8 mouse cellular contexts compared by ENCODE assay signal in the genomic region with DNA sequence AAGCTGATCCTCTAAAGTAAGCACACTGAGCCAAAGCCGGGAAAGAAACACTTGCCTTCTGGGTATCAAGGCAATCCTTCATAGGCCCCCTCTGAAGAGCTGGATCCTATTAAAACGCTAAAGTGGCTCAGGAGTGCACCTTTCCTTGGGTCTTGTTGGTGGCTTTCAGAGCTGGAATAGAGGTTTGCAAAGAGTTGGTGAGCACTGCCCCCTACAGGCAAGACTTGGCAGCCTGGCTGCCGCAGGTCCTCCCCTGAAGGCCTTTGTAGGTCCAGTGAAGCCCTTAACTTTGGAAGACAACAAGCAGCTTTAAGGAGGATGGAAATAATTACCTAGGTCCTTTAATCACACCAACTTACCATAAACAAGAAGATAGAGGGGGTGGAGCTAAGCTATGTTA. TPM values are rescaled to one million over a fixed set of nuclear protein-coding genes. Genes with fewer than 3 reads are reported as not detected.
A peak's percentile ranks its signal among the peaks of the same experiment; 100 is the strongest.
DNase-seq lines count a peak whose midpoint lies in the region; ATAC-seq lines count a peak whose summit lies in the region.

No protein-coding gene starts in this region.

- H3K4me3 ChIP-seq in limb, embryonic 10.5 days = no peak overlapping the region

- 0 out of 2 replicates have a peak, but pooled peaks cover 10% of the 10 kb centered on the region for H3K27me3 ChIP-seq in limb, embryonic 10.5 days (ENCODE audit: low read depth, poor library complexity, severe bottlenecking)

- ATAC-seq in hematopoietic stem cell, adult 5-6 weeks (replicated peaks in 1 of 2; ENCODE audit: insufficient read depth in 1 of 2, low FRiP score in 2 of 2, low TSS enrichment in 1 of 2, low read depth in 1 of 2, poor library complexity in 2 of 2, severe bottlenecking in 2 of 2) = peak; percentile 38 to 61; a peak in 3 of 4 replicates
- peak; percentile 56; the same call in 1 of the 2 replicates for ATAC-seq in neutrophil, adult 5-6 weeks (ENCODE audit: extremely low read depth, insufficient number of reproducible peaks, low FRiP score, poor library complexity, severe bottlenecking)
- no peak for ATAC-seq in erythroid progenitor cell, adult 5-6 weeks (replicated peaks; ENCODE audit: low FRiP score, poor library complexity, severe bottlenecking)

- WGBS in limb, embryonic 10.5 days = 7% methylated on average over 3 of the region's 3 CpGs

- H3K27ac ChIP-seq in limb, embryonic 10.5 days = no peak overlapping the region

- H3K9me3 ChIP-seq in limb, embryonic 10.5 days (replicated peaks) = no peaks in the 10 kb centered on the region

- DNase-seq in ovary, postnatal 14 days (ENCODE audit: low spot score) = peak; percentile 69
- DNase-seq in ovary, postnatal 10 days (ENCODE audit: low spot score) = no peak
- DNase-seq in T-cell, adult 2 months (ENCODE audit: low spot score) = peak; percentile 61
- DNase-seq in cerebellum, postnatal 36 days = peak; percentile 73
- peak; percentile 83 for DNase-seq in limb, embryonic 10.5 days (ENCODE audit: low spot score)

- H3K36me3 ChIP-seq in limb, embryonic 10.5 days = no peaks in the 10 kb centered on the region

- peaks cover 22% of the 10 kb centered on the region for H3K4me1 ChIP-seq in limb, embryonic 10.5 days

RNA-seq across cellular contexts. Expression of a gene that starts 2.4 kb away (rescaled TPM):
- 37.2 and 40.4 TPM in 2 replicates for total RNA-seq in hematopoietic stem cell, adult 5-6 weeks (2017)
- 33.8 and 38.3 TPM in 2 replicates for polyA plus RNA-seq in limb, embryonic 10.5 days (2016; fragmentation: Nextera tagmentation; extraction: Ambion mirVana)
- 46.7 TPM in 2 replicates for total RNA-seq in neutrophil, adult 5-6 weeks (2017)
- total RNA-seq in erythroid progenitor cell, adult 5-6 weeks (2015; ENCODE audit: low replicate concordance) = 13.4 and 16.9 TPM in 2 replicates
- 12.1 and 14.3 TPM in 2 replicates for total RNA-seq in erythroid progenitor cell, adult 5-6 weeks (2017; ENCODE audit: low replicate concordance)

RNA-seq across cellular contexts. Expression of a gene that starts 10.4 kb away (rescaled TPM):
- total RNA-seq in hematopoietic stem cell, adult 5-6 weeks (2017) = 53.9 and 58.5 TPM in 2 replicates
- 107 and 112 TPM in 2 replicates for polyA plus RNA-seq in limb, embryonic 10.5 days (2016; fragmentation: Nextera tagmentation; extraction: Ambion mirVana)
- total RNA-seq in neutrophil, adult 5-6 weeks (2017) = 56.9 and 76.6 TPM in 2 replicates
- total RNA-seq in erythroid progenitor cell, adult 5-6 weeks (2015; ENCODE audit: low replicate concordance) = 31.7 and 33.1 TPM in 2 replicates
- total RNA-seq in erythroid progenitor cell, adult 5-6 weeks (2017; ENCODE audit: low replicate concordance) = 25.0 and 55.8 TPM in 2 replicates

RNA-seq across cellular contexts. Expression of a gene that starts 18.9 kb away (rescaled TPM):
- 1.8 and 2.0 TPM in 2 replicates for total RNA-seq in hematopoietic stem cell, adult 5-6 weeks (2017)
- polyA plus RNA-seq in limb, embryonic 10.5 days (2016; fragmentation: Nextera tagmentation; extraction: Ambion mirVana) = 4.0 and 30.1 TPM in 2 replicates
- total RNA-seq in neutrophil, adult 5-6 weeks (2017) = 2.0 and 2.2 TPM in 2 replicates
- 1.1 and 2.1 TPM in 2 replicates for total RNA-seq in erythroid progenitor cell, adult 5-6 weeks (2015; ENCODE audit: low replicate concordance)
- total RNA-seq in erythroid progenitor cell, adult 5-6 weeks (2017; ENCODE audit: low replicate concordance) = 0.51 TPM in 1 of 2 replicates, not detected in the other
